Mouse (Mus musculus) hindbrain, embryonic 14.5 days (tissue): ENCODE data around the gene Trap1. TPM values are rescaled to one million over a fixed set of nuclear protein-coding genes. Genes with fewer than 3 reads are reported as not detected.
A peak's percentile ranks its signal among the peaks of the same experiment; 100 is the strongest.

Source experiments
- ATAC-seq: fragments of 200-750 bp; cut with Nextera tagmentation; 2 replicates; pipeline ENCODE4 v1.8.0; 2017; ENCODE audit warnings: moderate number of reproducible peaks, mild to moderate bottlenecking, moderate TSS enrichment, moderate library complexity; ENCODE audit not compliant: low FRiP score
- DNase-seq: peaks from one replicate; pipeline ENCODE4 v3.0.0-alpha.2; 2015; ENCODE audit warnings: low spot score
- H3K27ac ChIP-seq: fragments of 300-500 bp; sonication (generic); 2 replicates; pipeline ENCODE4 v1.5.1; 2014; ENCODE audit warnings: mild to moderate bottlenecking, moderate library complexity
- H3K27me3 ChIP-seq: fragments of 300-500 bp; sonication (generic); 2 replicates; pipeline ENCODE4 v1.6.1; 2014; ENCODE audit warnings: mild to moderate bottlenecking, low read length, mixed read lengths; ENCODE audit not compliant: control insufficient read depth, insufficient read depth
- H3K36me3 ChIP-seq: fragments of 300-500 bp; sonication (generic); replicated peaks from 2 replicates; pipeline ENCODE4 v1.6.1; 2014; ENCODE audit not compliant: control insufficient read depth, insufficient read depth
- H3K4me1 ChIP-seq: fragments of 300-500 bp; sonication (generic); replicated peaks from 2 replicates; pipeline ENCODE4 v1.6.1; 2014; ENCODE audit warnings: antibody characterized with exemption, low read length, mixed read lengths; ENCODE audit not compliant: control insufficient read depth, insufficient read depth
- H3K4me2 ChIP-seq: fragments of 300-500 bp; sonication (generic); replicated peaks from 2 replicates; pipeline ENCODE4 v1.6.1; 2014; ENCODE audit warnings: mild to moderate bottlenecking, moderate library complexity
- H3K4me3 ChIP-seq: fragments of 300-500 bp; sonication (generic); replicated peaks from 2 replicates; pipeline ENCODE4 v1.5.1; 2014; ENCODE audit warnings: mild to moderate bottlenecking, low read length
- H3K9ac ChIP-seq: fragments of 300-500 bp; sonication (generic); 2 replicates; pipeline ENCODE4 v1.6.1; 2014
- H3K9me3 ChIP-seq: fragments of 300-500 bp; sonication (generic); 2 replicates; pipeline ENCODE4 v1.6.1; 2016; ENCODE audit warnings: low read length; ENCODE audit not compliant: control insufficient read depth
- WGBS: fragments of 180-500 bp; shearing (Covaris S2); extraction: QIAGEN DNeasy Blood & Tissue Kit; methylation state at CpG from one replicate; pipeline ENCODE4 v1.1.7; 2014; 5-methylcytosine and 5-hydroxymethylcytosine counted together
- microRNA-seq: library from miRNA; unstranded; fragments of <30 nt; microRNA quantifications from one replicate; pipeline ENCODE4, GENCODE M21; 2016
- polyA plus RNA-seq: library from polyadenylated mRNA; unstranded; fragments of >200 nt; fragmentation: Nextera tagmentation; extraction: Ambion mirVana; gene quantifications from 2 replicates; pipeline ENCODE4 v1.2.1, GENCODE M21; 2014

Trap1 gene
- polyA plus RNA-seq, 1 experiment from 2014 or later = 47.9 TPM

DNA sequence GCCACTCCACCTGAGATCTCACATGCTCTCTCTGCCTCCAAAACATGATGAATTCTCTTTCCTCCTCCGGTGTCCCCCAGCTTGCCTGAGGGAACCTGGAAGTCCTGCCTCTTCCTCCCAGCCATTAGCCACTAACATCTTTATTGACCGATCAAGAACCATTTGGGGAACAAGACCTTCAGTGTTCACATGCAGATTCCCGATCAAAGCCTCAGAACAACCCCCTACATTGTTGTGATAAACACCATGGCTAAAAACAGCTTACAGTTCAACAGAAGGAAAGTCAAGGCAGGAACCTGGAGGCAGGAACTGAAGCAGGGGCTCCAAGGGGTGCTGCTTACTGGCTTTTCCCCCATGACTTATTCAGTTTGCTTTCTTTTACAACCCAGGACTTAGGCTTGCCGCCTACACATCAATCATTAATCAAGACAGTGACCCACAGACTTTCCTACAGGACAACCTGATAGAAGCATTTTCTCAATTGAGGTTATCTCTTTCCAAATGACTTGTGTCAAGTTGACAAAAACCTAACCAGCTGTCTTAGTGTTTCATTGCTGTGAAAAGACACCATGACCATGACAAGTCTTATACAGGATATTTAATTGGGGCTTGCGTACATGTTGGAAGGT lies 63.5 kb downstream of the Trap1 start:
- ATAC-seq (no peak), DNase-seq (no peak)
- Histone ChIP-seq H3K27me3 (no peaks in the 10 kb centered on the region), H3K4me1 (no peaks in the 10 kb centered on the region), H3K27ac (no peak overlapping the region), H3K9ac (no peak overlapping the region), H3K36me3 (no peaks in the 10 kb centered on the region), H3K4me3 (no peak overlapping the region), H3K9me3 (no peaks in the 10 kb centered on the region), H3K4me2 (no peak overlapping the region)
- 84% methylated on average over 5 of the region's 5 CpGs for WGBS

DNA sequence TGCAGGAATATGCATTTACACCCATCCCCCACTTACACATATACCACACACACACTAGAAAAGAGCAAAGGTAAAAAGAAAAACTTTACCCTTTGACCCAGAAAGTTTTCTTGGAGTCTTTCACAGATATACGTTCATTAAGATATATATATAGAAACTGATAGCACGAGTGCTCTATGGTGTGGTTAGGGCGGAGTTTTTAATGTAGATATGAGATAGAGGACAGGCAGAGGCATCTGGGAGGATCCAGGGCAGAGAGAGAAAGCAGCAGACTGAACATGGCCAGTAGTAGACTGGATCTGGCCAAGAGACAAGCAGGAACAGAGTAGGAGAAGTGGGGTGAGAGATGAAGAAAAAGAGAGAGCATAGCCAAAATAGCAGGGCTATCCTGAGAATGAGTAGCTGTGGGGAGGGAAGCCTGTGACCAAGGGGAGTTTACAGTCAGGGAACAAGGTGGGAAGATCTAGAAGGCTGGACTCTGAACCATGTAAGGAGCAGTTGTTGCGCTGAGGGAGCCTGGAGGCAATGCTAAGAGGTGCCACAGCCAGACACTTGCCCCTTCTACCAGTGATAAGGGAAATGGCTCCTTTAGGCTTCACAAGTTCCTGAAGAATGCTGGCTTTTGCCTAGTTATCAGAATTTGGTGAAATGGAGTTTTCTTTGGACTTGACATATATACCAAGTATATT lies 64.6 kb downstream of the Trap1 start:
- Histone ChIP-seq H3K4me1 (no peaks in the 10 kb centered on the region), H3K9ac (no peak overlapping the region), H3K27me3 (no peaks in the 10 kb centered on the region), H3K9me3 (no peaks in the 10 kb centered on the region), H3K4me2 (no peak overlapping the region), H3K36me3 (no peaks in the 10 kb centered on the region), H3K27ac (no peak overlapping the region), H3K4me3 (no peak overlapping the region)
- WGBS = 76% methylated on average over 4 of the region's 4 CpGs
- ATAC-seq (no peak), DNase-seq (no peak)

DNA sequence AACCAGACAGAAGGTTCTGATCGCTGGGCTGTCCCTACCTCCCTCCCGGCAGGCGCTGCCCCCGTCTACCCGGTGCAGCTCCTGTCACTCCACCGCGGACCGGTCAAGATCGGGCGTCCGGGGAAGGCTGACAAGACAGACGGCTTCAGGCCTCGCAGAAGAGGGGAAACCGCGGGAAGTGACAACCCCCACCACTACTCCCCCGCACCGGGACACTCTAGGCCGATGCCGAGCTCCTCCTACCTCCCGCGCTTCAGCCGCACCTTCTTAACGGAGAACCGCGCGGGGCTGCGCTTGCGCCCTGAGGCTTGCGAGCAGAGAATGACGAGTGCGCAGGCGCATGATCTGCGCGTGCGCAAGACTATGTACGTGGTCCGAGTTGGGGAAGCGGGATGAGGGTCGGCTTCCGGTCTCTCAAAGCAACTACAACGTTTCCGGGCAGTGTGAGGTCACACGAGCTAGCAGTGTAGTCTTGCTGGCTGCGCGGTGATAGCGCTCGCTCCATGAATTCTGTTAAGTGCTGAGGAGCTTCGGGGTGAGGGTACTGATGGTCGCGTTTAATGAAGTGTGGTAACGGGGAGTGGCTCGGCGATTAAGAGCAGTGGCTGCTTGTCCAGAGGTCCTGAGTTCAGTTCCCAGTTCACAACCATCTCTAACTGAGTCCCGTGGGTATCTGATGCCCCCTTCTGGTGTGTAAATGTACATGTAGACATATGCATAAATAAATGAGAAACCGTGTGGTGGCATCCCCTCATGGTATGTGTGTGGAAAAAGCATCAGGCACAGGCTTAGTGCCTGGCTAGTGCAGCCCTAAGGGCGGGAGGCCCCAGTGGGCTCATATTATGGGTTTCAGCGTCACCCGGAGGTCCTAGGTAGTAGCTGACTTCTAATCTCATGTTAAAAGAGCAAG lies 73.9 kb downstream of the Trap1 start, which contains the start of gene Slx4:
TSS of gene Slx4 (minus strand) at position 282 of the 910 bp plus-strand sequence.
- Histone ChIP-seq H3K27me3 (no peaks in the 10 kb centered on the region), H3K9ac (peak within 1 kb of the TSS; percentile 83), H3K4me3 (peak within 1 kb of the TSS; percentile 80), H3K4me2 (peak within 1 kb of the TSS; percentile 73), H3K4me1 (peaks cover 15% of the 10 kb centered on the region), H3K9me3 (no peaks in the 10 kb centered on the region), H3K27ac (peak within 1 kb of the TSS; percentile 91), H3K36me3 (peaks cover 26% of the 10 kb centered on the region)
- ATAC-seq = peak; percentile 96
- DNase-seq = peak; percentile 99
- 2% methylated on average over 58 of the region's 58 CpGs for WGBS

Small RNA genes within 50 kb of the gene (microRNA-seq; reads per million reads assigned to microRNA genes)
- gene Gm23413 = not detected

Other genes starting within 250 kb of the Trap1 start
- not detected in 2 replicates for gene Olfr15, start 246.9 kb downstream of the Trap1 start, polyA plus RNA-seq
- 2.9 TPM in 2 replicates for gene Zfp174, start 230.6 kb downstream of the Trap1 start, polyA plus RNA-seq
- gene Naa60, start 205.5 kb downstream of the Trap1 start, polyA plus RNA-seq = 97.0 and 104 TPM in 2 replicates
- gene Zfp597, start 193.3 kb downstream of the Trap1 start, polyA plus RNA-seq = 19.5 and 21.2 TPM in 2 replicates
- gene Gm20695, start 193.2 kb downstream of the Trap1 start, polyA plus RNA-seq = 2.8 and 5.2 TPM in 2 replicates
- 11.2 and 11.4 TPM in 2 replicates for gene 1700037C18Rik, start 169.1 kb downstream of the Trap1 start, polyA plus RNA-seq
- 37.4 and 40.8 TPM in 2 replicates for gene Cluap1, start 169.0 kb downstream of the Trap1 start, polyA plus RNA-seq
- 1.0 and 1.4 TPM in 2 replicates for gene Nlrc3, start 101.2 kb downstream of the Trap1 start, polyA plus RNA-seq
- gene Slx4, start 74.1 kb downstream of the Trap1 start, polyA plus RNA-seq = 35.3 and 36.9 TPM in 2 replicates
- 6.3 and 6.8 TPM in 2 replicates for gene Dnase1, start 40.9 kb downstream of the Trap1 start, polyA plus RNA-seq
- gene Crebbp, start 136.2 kb upstream of the Trap1 start, polyA plus RNA-seq = 38.8 and 45.7 TPM in 2 replicates